Mouse (Mus musculus) thymus, postnatal 4 days (tissue): ENCODE results near the gene Trim46.
"Not testable (repeated sequence)": the region's sequence is repeated elsewhere in the genome, so short reads cannot be mapped to it uniquely, and the experiment has no call there.

ENCODE experiments used
- DNase-seq: peaks from one replicate; pipeline ENCODE4 v3.0.0; 2021

Trim46 gene

GRCm38 (mm10) chr3:89231345-89231744 lies 14.8 kb downstream of the Trim46 start:
- no peak for DNase-seq

DNA sequence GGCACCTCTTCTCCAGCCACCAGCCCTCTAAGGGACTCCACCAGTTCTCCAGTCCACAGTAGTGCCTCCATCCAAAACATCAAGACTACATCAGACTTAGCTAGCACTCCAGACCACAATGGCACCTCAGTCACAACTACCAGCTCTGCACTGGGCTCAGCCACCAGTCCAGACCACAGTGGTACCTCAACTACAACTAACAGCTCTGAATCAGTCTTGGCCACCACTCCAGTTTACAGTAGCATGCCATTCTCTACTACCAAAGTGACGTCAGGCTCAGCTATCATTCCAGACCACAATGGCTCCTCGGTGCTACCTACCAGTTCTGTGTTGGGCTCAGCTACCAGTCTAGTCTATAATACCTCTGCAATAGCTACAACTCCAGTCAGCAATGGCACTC lies 15.5 kb downstream of the Trim46 start:
- DNase-seq = no peak

GRCm38 (mm10) chr3:89229276-89229675 lies 16.8 kb downstream of the Trim46 start:
- no peak for DNase-seq

GRCm38 (mm10) chr3:89228836-89229235 lies 17.3 kb downstream of the Trim46 start, which contains the start of gene Muc1:
Gene Muc1, plus strand, starts transcription at chr3:89229057.
- no peak for DNase-seq

DNA sequence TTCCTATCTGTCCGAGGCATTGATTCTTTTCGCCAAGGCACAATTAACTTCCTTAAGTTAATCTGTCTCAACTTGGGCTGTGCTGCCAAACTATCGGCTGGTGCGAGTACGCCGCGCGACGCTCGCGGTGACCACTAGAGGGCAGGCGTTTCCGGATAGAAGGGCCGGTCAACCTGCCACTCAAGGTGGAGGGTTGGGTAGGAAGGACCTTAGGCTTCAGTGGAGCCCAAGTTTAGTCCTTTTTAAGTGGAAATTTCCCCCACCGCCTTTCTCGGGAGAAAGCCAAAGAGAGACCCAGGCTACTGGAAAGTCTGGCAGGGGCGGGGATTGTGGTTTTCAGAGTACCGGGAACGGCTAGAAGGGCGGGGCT lies 17.9 kb downstream of the Trim46 start:
- DNase-seq = peak; percentile 93

- peak; percentile 70 for DNase-seq
These were observed 18.6 kb downstream of the Trim46 start for GRCm38 (mm10) chr3:89227307-89228179.

DNA sequence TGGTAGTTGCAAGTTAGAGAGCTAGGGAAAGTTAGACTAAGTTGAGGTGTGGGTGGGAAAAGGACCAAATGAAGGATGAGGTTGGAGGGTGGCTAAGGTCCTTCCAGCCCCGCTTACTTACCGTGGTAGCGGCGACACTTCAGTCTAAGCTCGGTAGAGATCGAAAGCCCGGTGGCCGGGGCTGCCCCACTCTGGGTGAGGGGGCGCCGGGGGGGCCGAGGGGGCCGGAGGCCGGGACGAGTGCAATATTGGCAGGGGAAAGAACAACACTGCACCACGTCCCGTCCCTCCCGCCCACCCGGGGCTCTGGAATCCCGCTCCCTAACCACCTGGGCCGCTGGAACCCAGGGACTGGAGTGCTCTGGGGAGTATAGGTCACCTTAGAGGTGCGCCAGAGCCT lies 19.2 kb downstream of the Trim46 start, which contains the start of gene Mtx1:
Gene Mtx1 (minus strand): TSS at position 189 of the 400 bp plus-strand sequence.
- DNase-seq = peak; percentile 30

GRCm38 (mm10) chr3:89226361-89226760 lies 19.7 kb downstream of the Trim46 start:
- no peak for DNase-seq

DNA sequence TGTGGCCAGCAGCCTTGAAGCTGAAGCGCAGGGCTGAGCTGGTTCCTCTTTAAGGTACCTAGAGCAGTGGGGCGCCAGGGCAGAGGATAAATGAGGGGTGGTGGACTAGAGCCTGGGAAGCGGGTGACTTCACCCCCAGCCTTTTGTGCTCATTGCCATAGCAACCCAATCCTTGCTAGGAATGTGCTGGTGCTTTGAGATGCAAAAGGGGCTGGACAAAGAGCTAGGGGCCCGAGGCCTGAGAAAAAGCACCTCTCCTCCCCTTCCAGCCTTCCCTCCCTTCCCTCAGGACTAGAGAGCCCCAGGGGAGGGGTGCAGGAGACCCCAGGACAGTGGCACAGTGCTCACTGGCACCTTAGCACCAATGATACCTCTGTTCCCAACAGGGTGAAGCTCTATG lies 20.2 kb downstream of the Trim46 start:
- no peak for DNase-seq

DNA sequence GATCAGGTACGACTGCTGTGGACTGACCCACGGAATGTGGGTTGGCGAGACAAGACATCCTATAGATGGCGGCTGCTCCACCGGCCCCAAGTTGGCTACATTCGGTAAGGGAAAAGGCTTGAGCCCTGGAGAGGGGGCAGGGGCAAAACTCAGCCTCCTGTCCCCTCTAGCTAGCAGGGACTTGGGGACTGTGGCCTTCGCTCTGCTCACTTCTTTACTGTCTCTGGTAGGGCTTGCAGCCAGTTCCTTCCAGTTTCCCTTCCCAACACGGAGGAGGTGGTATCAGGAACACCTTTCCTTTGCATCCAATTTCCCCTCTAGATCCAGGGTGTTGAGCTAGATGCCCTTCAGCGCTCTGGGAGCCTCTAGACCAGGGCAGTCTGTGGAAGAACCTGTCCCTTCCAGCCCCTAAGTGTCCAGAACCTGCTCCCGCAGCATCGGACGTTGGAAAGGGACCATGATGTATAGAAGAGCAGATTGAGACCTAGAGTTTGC lies 20.7 kb downstream of the Trim46 start:
- DNase-seq = no peak

DNA sequence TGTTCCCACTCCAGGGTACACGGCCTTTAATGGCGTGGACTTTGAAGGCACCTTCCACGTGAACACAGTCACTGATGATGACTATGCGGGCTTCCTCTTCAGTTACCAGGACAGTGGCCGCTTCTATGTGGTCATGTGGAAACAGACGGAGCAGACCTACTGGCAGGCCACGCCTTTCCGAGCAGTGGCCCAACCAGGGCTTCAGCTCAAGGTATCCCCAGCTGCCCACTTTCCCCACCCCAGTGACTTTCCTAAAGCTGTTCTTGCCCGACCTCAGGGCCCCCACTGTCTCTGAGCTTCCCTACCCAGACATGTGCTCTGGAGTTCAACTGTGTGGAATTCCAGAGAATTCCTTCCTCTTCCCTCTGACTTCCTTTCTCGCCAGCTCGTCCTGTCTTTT lies 21.3 kb downstream of the Trim46 start:
- DNase-seq = no peak

- DNase-seq = no peak
These were observed 24.9 kb downstream of the Trim46 start for GRCm38 (mm10) chr3:89221167-89221566.

- DNase-seq = no peak
These were observed 26.6 kb downstream of the Trim46 start for GRCm38 (mm10) chr3:89219546-89219945.

GRCm38 (mm10) chr3:89218271-89218670 lies 27.8 kb downstream of the Trim46 start:
- no peak for DNase-seq

DNA sequence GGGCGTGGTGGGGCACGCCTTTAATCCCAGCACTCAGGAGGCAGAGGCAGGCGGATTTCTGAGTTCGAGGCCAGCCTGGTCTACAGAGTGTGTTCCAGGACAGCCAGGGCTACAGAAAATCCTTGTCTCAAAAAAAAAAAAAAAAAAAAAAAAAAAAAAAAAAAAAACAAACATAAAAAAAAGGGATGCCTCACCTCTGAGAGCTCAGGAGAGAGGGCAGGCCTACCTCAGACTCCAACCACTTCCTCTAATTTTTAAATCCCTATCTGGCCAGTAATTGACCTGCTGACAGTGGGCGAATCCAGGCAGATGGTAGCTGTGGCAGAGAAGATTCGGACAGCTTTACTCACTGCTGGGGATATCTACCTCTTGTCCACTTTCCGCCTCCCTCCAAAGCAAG lies 29.7 kb downstream of the Trim46 start:
- not testable (repeated sequence) for DNase-seq

GRCm38 (mm10) chr3:89215853-89216252 lies 30.3 kb downstream of the Trim46 start:
- DNase-seq = peak; percentile 92

- no peak for DNase-seq
These were observed 31.3 kb downstream of the Trim46 start, which contains the start of gene Thbs3 for GRCm38 (mm10) chr3:89214681-89215411. Gene Thbs3, plus strand, starts transcription at chr3:89215180.

GRCm38 (mm10) chr3:89213803-89214530 lies 32.1 kb downstream of the Trim46 start:
- DNase-seq = peak; percentile 89

DNA sequence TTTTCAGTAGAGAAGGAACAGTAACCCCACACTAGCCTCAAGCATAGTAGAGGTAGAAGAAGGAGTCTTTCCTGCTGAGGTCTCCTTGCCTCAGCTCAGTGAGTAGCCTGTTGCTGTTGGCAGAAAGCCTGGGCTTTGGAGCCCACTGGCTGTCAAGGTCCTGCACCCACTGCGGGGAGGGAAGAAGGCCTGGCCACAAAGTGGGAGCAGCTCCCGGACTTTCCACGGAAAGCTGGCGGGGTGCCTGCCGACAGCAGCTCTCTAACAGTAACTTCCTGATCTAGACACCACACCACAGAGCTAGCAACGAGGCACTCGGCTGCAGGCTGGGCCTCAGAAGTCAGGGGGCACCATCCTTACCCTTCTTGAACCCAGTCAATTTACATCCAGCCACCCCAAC lies 35.4 kb downstream of the Trim46 start:
- no peak for DNase-seq

GRCm38 (mm10) chr3:89210162-89210561 lies 35.9 kb downstream of the Trim46 start:
- no peak for DNase-seq

DNA sequence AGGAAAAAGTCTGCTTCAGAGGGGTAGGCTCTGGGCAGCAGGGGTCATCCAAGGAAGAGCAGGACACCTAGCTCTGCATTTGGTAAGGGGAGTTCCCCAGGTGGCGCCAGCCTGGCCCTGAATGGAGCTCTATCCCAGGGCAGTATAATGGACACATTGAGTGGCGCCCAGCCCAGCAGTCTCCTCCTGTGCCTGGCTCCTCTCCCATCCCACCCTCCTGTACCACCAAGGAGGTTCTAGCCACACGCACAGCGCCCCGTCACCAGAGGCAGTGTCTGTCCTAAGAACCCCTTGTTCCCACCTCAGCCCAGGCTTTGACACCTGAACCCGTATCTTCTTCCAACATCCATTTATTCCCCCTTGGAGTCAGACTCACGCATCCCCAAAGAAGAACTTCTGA lies 36.4 kb downstream of the Trim46 start:
- no peak for DNase-seq

- DNase-seq = no peak
These were observed 37.4 kb downstream of the Trim46 start for GRCm38 (mm10) chr3:89208736-89209135.

DNA sequence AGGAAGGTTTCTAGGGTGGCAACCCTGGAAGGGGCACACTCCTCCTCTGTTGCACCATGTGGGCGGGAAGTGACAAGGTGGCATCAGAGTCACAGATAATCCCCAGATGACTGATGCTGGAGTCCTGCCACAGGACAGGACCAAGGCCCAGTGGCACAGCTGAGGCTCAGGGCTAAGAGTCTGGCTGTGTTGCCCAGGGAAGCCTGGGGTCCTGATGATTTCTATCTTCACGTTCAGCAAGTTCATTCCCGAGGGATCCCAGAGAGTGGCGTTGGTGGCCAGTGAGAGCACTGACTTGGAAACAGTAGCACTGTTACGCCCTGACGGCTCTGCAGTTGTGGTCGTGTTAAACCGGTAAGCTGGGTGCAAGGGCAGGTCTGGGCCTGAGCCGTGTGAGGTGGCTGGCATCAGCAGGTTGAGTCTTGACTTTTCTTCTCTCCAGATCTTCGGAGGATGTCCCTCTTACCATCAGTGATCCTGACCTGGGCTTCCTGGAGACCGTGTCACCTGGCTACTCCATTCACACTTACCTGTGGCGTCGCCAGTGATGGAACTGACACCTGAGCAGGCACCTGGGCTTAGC lies 37.9 kb downstream of the Trim46 start:
- DNase-seq = no peak
